Mouse (Mus musculus) embryonic facial prominence, embryonic 11.5 days (tissue): ENCODE data around the gene Clec4n. TPM values are rescaled to one million over a fixed set of nuclear protein-coding genes. Genes with fewer than 3 reads are reported as not detected.
"Not testable (repeated sequence)": the region's sequence is repeated elsewhere in the genome, so short reads cannot be mapped to it uniquely, and the experiment has no call there.

Experiments used
- ATAC-seq: fragments of 200-750 bp; cut with Nextera tagmentation; replicated peaks from 2 replicates; pipeline ENCODE4 v1.8.0; 2017; ENCODE audit warnings: low read depth; ENCODE audit not compliant: insufficient number of reproducible peaks, low FRiP score, low TSS enrichment
- DNase-seq: peaks from one replicate; pipeline ENCODE4 v3.0.0-alpha.2; 2015; ENCODE audit warnings: low spot score
- H3K27ac ChIP-seq: fragments of 300-500 bp; sonication (generic); replicated peaks from 2 replicates; pipeline ENCODE4 v1.5.1; 2014; ENCODE audit warnings: mild to moderate bottlenecking, low read depth, low read length, control low read depth
- H3K27me3 ChIP-seq: fragments of 300-500 bp; sonication (generic); 2 replicates; pipeline ENCODE4 v1.6.1; 2014; ENCODE audit warnings: mild to moderate bottlenecking, low read length, moderate library complexity, mixed read lengths; ENCODE audit not compliant: control insufficient read depth, insufficient read depth
- H3K36me3 ChIP-seq: fragments of 300-500 bp; sonication (generic); replicated peaks from 2 replicates; pipeline ENCODE4 v1.6.1; 2014; ENCODE audit warnings: low read depth, mild to moderate bottlenecking, low read length, moderate library complexity, mixed read lengths; ENCODE audit not compliant: control insufficient read depth, insufficient read depth
- H3K4me1 ChIP-seq: fragments of 300-500 bp; sonication (generic); 2 replicates; pipeline ENCODE4 v1.6.1; 2014; ENCODE audit warnings: low read length, mixed read lengths; ENCODE audit not compliant: control insufficient read depth, insufficient read depth
- H3K4me2 ChIP-seq: fragments of 300-500 bp; sonication (generic); 2 replicates; pipeline ENCODE4 v1.6.1; 2014; ENCODE audit warnings: low read depth, mild to moderate bottlenecking, control low read depth, low read length, moderate library complexity
- H3K4me3 ChIP-seq: fragments of 300-500 bp; sonication (generic); 2 replicates; pipeline ENCODE4 v1.5.1; 2014; ENCODE audit warnings: low read depth, low read length, control low read depth
- H3K9ac ChIP-seq: fragments of 300-500 bp; sonication (generic); replicated peaks from 2 replicates; pipeline ENCODE4 v1.6.1; 2014; ENCODE audit warnings: mild to moderate bottlenecking, control low read depth, low read length
- H3K9me3 ChIP-seq: fragments of 300-500 bp; sonication (generic); replicated peaks from 2 replicates; pipeline ENCODE4 v1.6.1; 2016; ENCODE audit warnings: mild to moderate bottlenecking, low read length, inconsistent platforms, mixed read lengths; ENCODE audit not compliant: control insufficient read depth
- WGBS: fragments of 180-500 bp; shearing (Covaris S2); extraction: QIAGEN DNeasy Blood & Tissue Kit; methylation state at CpG from one replicate; pipeline ENCODE4 v1.1.7; 2014; 5-methylcytosine and 5-hydroxymethylcytosine counted together
- polyA plus RNA-seq: library from polyadenylated mRNA; unstranded; fragments of >200 nt; fragmentation: Nextera tagmentation; extraction: Ambion mirVana; gene quantifications from 2 replicates; pipeline ENCODE4 v1.2.1, GENCODE M21; 2014

Gene Clec4n
- polyA plus RNA-seq, 1 experiment from 2014 or later = 0.62 TPM

DNA sequence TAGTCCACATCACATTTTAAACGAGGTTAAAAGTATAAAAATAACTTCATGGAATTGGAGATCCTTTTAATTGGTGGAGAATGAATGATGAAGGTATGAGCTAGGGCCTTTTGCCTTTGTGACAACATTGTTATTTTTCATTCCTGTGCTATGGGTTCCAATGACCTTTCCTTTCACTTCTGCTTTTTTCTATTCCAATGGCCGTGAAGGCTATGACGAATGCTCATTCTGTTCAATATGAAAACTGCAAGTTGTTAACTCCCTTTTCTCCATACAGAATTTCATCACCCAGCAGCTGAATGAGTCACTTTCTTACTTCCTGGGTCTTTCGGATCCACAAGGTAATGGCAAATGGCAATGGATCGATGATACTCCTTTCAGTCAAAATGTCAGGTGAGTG is 14.6 kb downstream of the Clec4n start:
- 83% methylated on average over 5 of the region's 5 CpGs for WGBS
- Histone ChIP-seq H3K4me2 (no peak overlapping the region), H3K4me1 (no peaks in the 10 kb centered on the region), H3K27me3 (no peaks in the 10 kb centered on the region), H3K4me3 (no peak overlapping the region), H3K27ac (no peak overlapping the region), H3K36me3 (no peaks in the 10 kb centered on the region), H3K9ac (no peak overlapping the region), H3K9me3 (no peaks in the 10 kb centered on the region)
- ATAC-seq (no peak), DNase-seq (no peak)

DNA sequence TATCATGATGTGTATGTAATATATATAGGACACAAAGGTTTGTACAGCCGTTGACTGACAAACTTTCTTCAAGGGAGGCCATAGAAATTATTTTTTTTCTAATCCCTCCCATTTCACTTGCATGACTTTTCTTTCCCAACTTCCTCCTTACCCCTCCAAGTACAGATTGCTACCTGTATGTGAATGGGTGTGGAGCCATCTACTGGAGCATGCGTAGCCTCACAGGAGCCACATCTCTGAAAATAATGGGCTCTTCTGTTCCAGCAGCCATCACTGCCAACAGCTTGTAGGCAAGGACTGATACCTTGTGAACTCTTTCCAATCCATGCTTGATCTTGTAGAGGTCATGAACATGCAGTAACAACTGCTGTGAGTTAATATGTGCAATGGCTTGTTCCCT is 19.2 kb downstream of the Clec4n start:
- WGBS = 81% methylated on average over 2 of the region's 2 CpGs
- H3K27ac ChIP-seq, DNase-seq, H3K9me3 ChIP-seq, H3K36me3 ChIP-seq, ATAC-seq, H3K27me3 ChIP-seq, H3K4me1 ChIP-seq, H3K4me2 ChIP-seq, H3K9ac ChIP-seq, H3K4me3 ChIP-seq: not testable (repeated sequence)

DNA sequence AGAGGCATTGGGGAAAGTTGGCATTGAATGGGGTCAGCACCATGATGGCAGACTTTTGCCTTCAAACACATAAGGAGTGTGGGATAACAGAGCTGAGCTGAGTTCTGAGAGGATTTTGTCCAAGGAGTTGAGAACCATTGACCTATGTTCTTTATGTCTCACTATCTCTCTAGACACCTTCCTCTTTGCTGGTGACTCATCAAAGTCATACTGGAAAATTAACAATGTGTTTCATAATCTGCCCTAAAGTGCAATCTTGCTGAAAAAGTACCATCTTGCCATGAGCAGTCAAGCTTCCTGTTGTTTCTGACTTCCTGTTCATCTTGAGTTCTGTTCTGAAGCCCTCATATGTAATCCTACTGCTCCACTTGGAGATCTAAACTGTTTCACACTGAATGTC is 23.1 kb downstream of the Clec4n start:
- no peaks in the 10 kb centered on the region for H3K27me3 ChIP-seq
- H3K4me1 ChIP-seq = no peaks in the 10 kb centered on the region
- DNase-seq = no peak
- no peak overlapping the region for H3K4me3 ChIP-seq
- no peak for ATAC-seq
- no peaks in the 10 kb centered on the region for H3K9me3 ChIP-seq
- no peak overlapping the region for H3K27ac ChIP-seq
- H3K9ac ChIP-seq = no peak overlapping the region
- H3K4me2 ChIP-seq = no peak overlapping the region
- H3K36me3 ChIP-seq = no peaks in the 10 kb centered on the region

DNA sequence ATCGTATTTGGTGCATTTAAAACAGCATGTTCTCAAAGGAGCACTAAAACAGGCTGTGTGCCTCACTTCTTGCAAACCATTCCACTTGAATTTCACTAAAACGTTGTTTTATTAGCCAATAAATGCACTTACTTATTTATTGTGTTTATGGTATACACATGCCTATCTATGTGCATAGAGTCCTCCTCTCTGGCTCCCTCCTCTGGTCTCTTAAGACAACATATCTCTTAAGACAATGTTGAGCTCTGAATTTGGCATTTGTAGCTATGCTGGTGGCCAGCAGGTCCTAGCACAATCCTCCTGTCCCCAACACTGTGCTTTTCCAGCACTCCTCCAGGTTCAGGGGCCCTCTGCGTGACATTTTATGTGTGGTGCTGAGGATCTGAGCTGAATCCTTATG is 29.3 kb downstream of the Clec4n start:
- Histone ChIP-seq H3K9me3 (no peaks in the 10 kb centered on the region), H3K9ac (no peak overlapping the region), H3K36me3 (no peaks in the 10 kb centered on the region), H3K4me1 (no peaks in the 10 kb centered on the region), H3K27me3 (no peaks in the 10 kb centered on the region), H3K4me3 (no peak overlapping the region), H3K4me2 (no peak overlapping the region), H3K27ac (no peak overlapping the region)
- WGBS = 80% methylated on average over 3 of the region's 3 CpGs
- ATAC-seq (no peak), DNase-seq (no peak)

DNA sequence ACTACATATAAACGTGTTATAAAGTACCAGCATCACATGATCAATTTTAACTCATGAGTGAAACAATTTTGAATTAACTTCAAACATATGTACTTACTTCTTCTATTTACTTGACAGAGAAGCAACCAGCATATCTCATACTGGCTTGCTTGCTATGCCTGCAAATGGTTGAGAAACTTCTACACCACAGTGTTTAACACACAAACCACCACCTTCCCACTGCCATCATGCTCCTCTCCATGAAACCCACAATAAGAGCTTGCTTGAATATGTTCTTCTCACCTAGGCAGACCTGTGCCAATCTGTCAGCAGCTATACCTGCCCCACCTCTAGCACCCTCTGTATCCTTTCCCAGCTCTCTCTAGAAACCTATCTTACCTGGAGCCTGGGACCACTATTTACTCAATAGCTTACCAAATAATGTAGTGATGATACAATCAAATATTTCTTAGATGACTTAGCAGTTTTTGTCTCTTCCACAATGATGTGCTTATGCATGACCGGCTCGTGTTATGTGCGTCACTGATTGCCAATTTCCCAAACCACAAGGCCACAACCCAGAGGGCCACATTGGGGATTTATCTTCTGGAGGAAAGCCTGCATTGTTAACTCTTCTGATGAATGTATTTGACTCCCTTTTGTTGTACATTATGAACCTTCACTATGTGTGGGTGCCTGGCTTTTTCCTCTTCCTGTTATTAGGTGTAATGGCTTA is 30.4 kb downstream of the Clec4n start:
- no peaks in the 10 kb centered on the region for H3K4me1 ChIP-seq

DNA sequence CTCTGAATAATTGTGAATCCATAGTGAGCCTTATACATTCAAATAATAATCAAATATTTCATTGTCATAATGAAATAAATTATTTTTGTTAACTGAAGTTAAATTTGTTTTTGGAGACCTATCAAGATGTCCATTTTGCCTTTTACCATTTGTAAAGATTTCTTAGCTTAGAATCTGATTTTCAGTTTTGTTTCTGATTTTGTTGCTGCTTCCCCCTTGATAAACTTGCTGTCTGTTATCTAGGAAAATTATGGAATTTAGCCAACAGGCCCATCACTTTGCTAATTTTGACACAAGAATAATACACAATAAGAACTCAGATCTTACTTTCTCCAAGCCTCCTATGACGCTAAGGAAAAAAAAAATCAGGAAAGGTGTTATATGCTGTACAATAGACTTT is 31.2 kb downstream of the Clec4n start:
- no peak for ATAC-seq
- Histone ChIP-seq H3K4me3 (no peak overlapping the region), H3K9me3 (no peaks in the 10 kb centered on the region), H3K27me3 (no peaks in the 10 kb centered on the region), H3K36me3 (no peaks in the 10 kb centered on the region), H3K4me2 (no peak overlapping the region), H3K9ac (no peak overlapping the region), H3K4me1 (no peaks in the 10 kb centered on the region), H3K27ac (no peak overlapping the region)
- no peak for DNase-seq
- 82% methylated on average over 1 of the region's 1 CpGs for WGBS

More for the DNA sequence above, 30.4 kb downstream of the Clec4n start:
- Histone ChIP-seq H3K27ac (no peak overlapping the region), H3K9ac (no peak overlapping the region), H3K9me3 (no peaks in the 10 kb centered on the region), H3K27me3 (no peaks in the 10 kb centered on the region), H3K36me3 (no peaks in the 10 kb centered on the region), H3K4me2 (no peak overlapping the region), H3K4me3 (no peak overlapping the region)
- no peak for DNase-seq
- WGBS = 78% methylated on average over 4 of the region's 4 CpGs
- ATAC-seq = no peak

DNA sequence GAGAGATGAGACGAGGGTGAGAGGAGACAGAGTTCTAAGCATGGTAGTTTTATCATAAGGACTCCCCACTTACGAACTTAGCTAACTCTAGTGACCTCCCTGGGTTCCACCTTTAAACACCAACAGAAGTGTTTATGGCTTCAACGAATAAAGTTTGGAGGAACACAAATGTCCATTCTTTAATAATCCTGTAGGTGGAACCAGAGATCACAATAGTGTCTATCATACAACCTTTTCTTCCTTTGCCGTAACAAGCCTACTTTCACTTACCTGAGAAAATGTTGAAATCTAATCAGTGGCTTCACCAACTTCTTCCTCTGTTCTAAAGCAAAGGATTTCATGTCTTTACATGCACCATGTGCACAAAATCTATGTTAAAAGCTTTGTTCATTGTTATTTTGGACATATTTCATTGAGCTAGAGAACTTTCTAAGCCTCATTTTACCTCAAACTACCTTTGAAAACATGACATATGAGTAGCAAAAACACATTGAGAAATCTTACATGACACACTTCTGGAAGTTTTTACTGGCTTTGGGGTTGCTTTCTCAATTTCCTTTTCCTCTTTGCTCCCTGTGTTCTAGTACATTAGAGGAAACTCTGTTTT is 32.0 kb downstream of the Clec4n start, which contains the start of gene Clec4d:
Gene Clec4d, plus strand, starts transcription at position 557 of the 607 bp plus-strand sequence.
- Histone ChIP-seq H3K4me1 (no peaks in the 10 kb centered on the region), H3K27ac (no peak within 1 kb of the TSS), H3K27me3 (no peaks in the 10 kb centered on the region), H3K36me3 (no peaks in the 10 kb centered on the region), H3K9me3 (no peaks in the 10 kb centered on the region), H3K4me3 (no peak within 1 kb of the TSS), H3K4me2 (no peak within 1 kb of the TSS), H3K9ac (no peak within 1 kb of the TSS)
- DNase-seq = no peak
- WGBS = 66% methylated on average over 4 of the region's 4 CpGs
- no peak for ATAC-seq

DNA sequence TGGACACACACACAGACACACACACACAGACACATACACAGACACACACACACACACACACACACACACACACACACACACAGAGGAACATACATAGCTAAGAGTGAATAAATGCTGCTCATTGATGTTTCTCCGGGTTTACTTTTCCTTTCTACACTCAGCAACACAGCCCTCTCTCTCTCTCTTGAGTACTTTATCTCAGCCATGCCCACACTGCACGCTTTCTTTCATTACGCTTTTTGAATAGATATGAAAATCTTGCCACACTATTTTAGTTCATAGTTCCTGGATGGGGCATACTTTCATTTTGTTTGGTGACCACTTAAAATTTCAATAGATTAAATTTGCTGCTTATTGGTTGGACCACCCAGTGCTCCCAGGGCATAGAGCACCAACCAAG is 34.6 kb downstream of the Clec4n start:
- Histone ChIP-seq H3K4me3 (no peak overlapping the region), H3K4me1 (no peaks in the 10 kb centered on the region), H3K36me3 (no peaks in the 10 kb centered on the region), H3K9ac (no peak overlapping the region), H3K4me2 (no peak overlapping the region), H3K27ac (no peak overlapping the region), H3K9me3 (no peaks in the 10 kb centered on the region), H3K27me3 (no peaks in the 10 kb centered on the region)
- no peak for ATAC-seq
- WGBS = 83% methylated on average over 3 of the region's 3 CpGs
- DNase-seq = no peak
